Mouse (Mus musculus) embryonic fibroblast, embryonic 13.5 days (primary cell): Measurements from ENCODE around the gene Kif26b.

Source experiments
- CTCF ChIP-seq: IDR thresholded peaks from 2 replicates; pipeline ENCODE4 v1.5.1; 2011; ENCODE audit warnings: mild to moderate bottlenecking, control low read depth, low read length, moderate library complexity, borderline replicate concordance; ENCODE audit not compliant: insufficient read depth
- POLR2A ChIP-seq: IDR thresholded peaks from 2 replicates; pipeline ENCODE4 v1.6.1; 2011; ENCODE audit warnings: low read depth, mild to moderate bottlenecking, control low read depth, low read length, moderate library complexity

GRCm38 (mm10) chr1:178560043-178560442 is 31.1 kb downstream of the Kif26b start:
- TF ChIP-seq POLR2A: no peak
- no peak for TF ChIP-seq CTCF
